Mouse (Mus musculus): ENCODE data around the gene Gm10439. TPM values are rescaled to one million over a fixed set of nuclear protein-coding genes. Genes with fewer than 3 reads are reported as not detected.
"Not testable (repeated sequence)": the region's sequence is repeated elsewhere in the genome, so short reads cannot be mapped to it uniquely, and the experiment has no call there.

The Gm10439 gene
- polyA plus RNA-seq (2014; fragmentation: Nextera tagmentation; extraction: Ambion mirVana), result not detected in 2 replicates

DNA sequence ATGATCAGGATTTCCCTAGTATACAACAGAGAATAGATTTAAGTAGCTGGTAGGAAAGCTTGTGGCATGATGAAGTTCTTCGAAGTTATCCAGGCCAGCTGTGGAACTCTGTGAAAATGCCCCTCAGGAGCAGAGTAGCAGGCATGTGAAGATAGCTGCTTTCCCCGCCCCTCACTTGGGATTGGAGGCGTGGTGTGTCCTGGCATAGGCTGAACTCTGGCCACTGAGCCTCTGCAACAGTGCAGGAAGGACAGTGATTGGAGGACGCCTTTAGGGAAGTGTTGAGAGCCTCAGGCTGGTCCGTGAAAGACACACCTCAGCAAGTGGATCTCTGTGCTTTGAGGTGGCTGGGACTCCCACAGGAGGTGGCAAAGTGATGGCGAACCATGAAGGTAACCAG lies at the start of gene Gm10439:
Gene Gm10439, plus strand, starts transcription at position 301 of the 400 bp plus-strand sequence.
- H3K27ac ChIP-seq (replicated peaks; ENCODE audit: low read depth, low read length); H3K4me2 ChIP-seq (ENCODE audit: low read depth, low read length); H3K27me3 ChIP-seq (replicated peaks; ENCODE audit: control insufficient read depth, insufficient read depth, low read length); H3K9ac ChIP-seq (ENCODE audit: low read depth, low read length); DNase-seq (ENCODE audit: low spot score); ATAC-seq (ENCODE audit: low read depth); H3K4me3 ChIP-seq (ENCODE audit: low read depth, low read length); H3K36me3 ChIP-seq (ENCODE audit: control insufficient read depth, insufficient read depth, low read length); H3K9me3 ChIP-seq (ENCODE audit: control insufficient read depth, low read length); H3K4me1 ChIP-seq (ENCODE audit: control insufficient read depth, insufficient read depth, low read length): not testable (repeated sequence)
- WGBS, result no CpG with 5 or more reads among the region's 6 CpGs

Other genes starting within 250 kb of the Gm10439 start
- gene Gm15085, start 147.0 kb upstream of the Gm10439 start, polyA plus RNA-seq (2014; fragmentation: Nextera tagmentation; extraction: Ambion mirVana), result not detected in 2 replicates
- not detected in 2 replicates for gene Gm15097, start 189.9 kb downstream of the Gm10439 start, polyA plus RNA-seq (2014; fragmentation: Nextera tagmentation; extraction: Ambion mirVana)

All from embryonic facial prominence, embryonic 14.5 days (tissue).